Mouse (Mus musculus) layer of hippocampus, adult 9-11 months (tissue): Measurements from ENCODE around the gene Abcb8.
"Not testable (repeated sequence)": the region's sequence is repeated elsewhere in the genome, so short reads cannot be mapped to it uniquely, and the experiment has no call there.

Experiments used
- DNase-seq: peaks from one replicate; pipeline ENCODE4 v3.0.0; 2022

Abcb8 gene

GRCm38 (mm10) chr5:24369767-24370166 is 23.7 kb upstream of the Abcb8 start:
- DNase-seq, result no peak

- DNase-seq, result no peak
Observed at GRCm38 (mm10) chr5:24373807-24374206, 19.7 kb upstream of the Abcb8 start.

GRCm38 (mm10) chr5:24374216-24374615 is 19.2 kb upstream of the Abcb8 start:
- DNase-seq, result no peak

GRCm38 (mm10) chr5:24374666-24375328 is 18.7 kb upstream of the Abcb8 start:
- no peak for DNase-seq

GRCm38 (mm10) chr5:24378700-24379099 is 14.8 kb upstream of the Abcb8 start:
- no peak for DNase-seq

GRCm38 (mm10) chr5:24379501-24379900 is 14.0 kb upstream of the Abcb8 start:
- no peak for DNase-seq

- DNase-seq, result no peak
Observed at GRCm38 (mm10) chr5:24380499-24380898, 13.0 kb upstream of the Abcb8 start.

- DNase-seq, result no peak
Observed at GRCm38 (mm10) chr5:24381486-24381885, 12.0 kb upstream of the Abcb8 start.

GRCm38 (mm10) chr5:24381988-24382387 is 11.5 kb upstream of the Abcb8 start:
- no peak for DNase-seq

GRCm38 (mm10) chr5:24383026-24383859 is 10.2 kb upstream of the Abcb8 start:
- peak; percentile 92 for DNase-seq

GRCm38 (mm10) chr5:24384407-24384806 is 9.1 kb upstream of the Abcb8 start:
- peak; percentile 70 for DNase-seq

GRCm38 (mm10) chr5:24385374-24385773 is 8.1 kb upstream of the Abcb8 start:
- DNase-seq, result no peak

- DNase-seq, result no peak
Observed at GRCm38 (mm10) chr5:24385887-24386550, 7.4 kb upstream of the Abcb8 start.

GRCm38 (mm10) chr5:24387264-24388241 is 5.9 kb upstream of the Abcb8 start:
- DNase-seq, result peak; percentile 74

- DNase-seq, result no peak
Observed at GRCm38 (mm10) chr5:24388246-24388915, 5.1 kb upstream of the Abcb8 start.

GRCm38 (mm10) chr5:24389011-24389657 is 4.3 kb upstream of the Abcb8 start:
- DNase-seq, result no peak

- no peak for DNase-seq
Observed at GRCm38 (mm10) chr5:24389658-24390020, 3.8 kb upstream of the Abcb8 start.

GRCm38 (mm10) chr5:24391864-24392263 is 1.6 kb upstream of the Abcb8 start, which contains the start of gene Atg9b:
TSS of gene Atg9b (minus strand) at chr5:24392143.
- DNase-seq, result no peak

- DNase-seq, result no peak
Observed at GRCm38 (mm10) chr5:24392724-24393123, 739 bp upstream of the Abcb8 start.

GRCm38 (mm10) chr5:24394165-24394894 is 867 bp downstream of the Abcb8 start:
- DNase-seq, result peak; percentile 97

- not testable (repeated sequence) for DNase-seq
Observed at GRCm38 (mm10) chr5:24396254-24396653, 2.8 kb downstream of the Abcb8 start.
